Mouse (Mus musculus): ENCODE measurements around the gene Stim1.

Stim1 gene

GRCm38 (mm10) chr7:102300761-102301160 is 33.2 kb downstream of the Stim1 start:
- in situ Hi-C loops (cut with MboI, MseI), result no loop called here

GRCm38 (mm10) chr7:102302471-102302870 is 34.9 kb downstream of the Stim1 start:
- in situ Hi-C loops (cut with MboI, MseI), result no loop called here

GRCm38 (mm10) chr7:102305596-102305995 is 38.0 kb downstream of the Stim1 start:
- in situ Hi-C loops (cut with MboI, MseI), result no loop called here

GRCm38 (mm10) chr7:102310266-102310665 is 42.7 kb downstream of the Stim1 start:
- in situ Hi-C loops (cut with MboI, MseI), result no loop called here

GRCm38 (mm10) chr7:102310821-102311220 is 43.2 kb downstream of the Stim1 start:
- in situ Hi-C loops (cut with MboI, MseI), result no loop called here

- in situ Hi-C loops (cut with MboI, MseI), result no loop called here
Measured at GRCm38 (mm10) chr7:102312840-102313534, 45.4 kb downstream of the Stim1 start.

- in situ Hi-C loops (cut with MboI, MseI), result no loop called here
Measured at GRCm38 (mm10) chr7:102313535-102313863, 45.9 kb downstream of the Stim1 start.

GRCm38 (mm10) chr7:102314107-102314506 is 46.5 kb downstream of the Stim1 start:
- in situ Hi-C loops (cut with MboI, MseI), result no loop called here

- in situ Hi-C loops (cut with MboI, MseI), result no loop called here
Measured at GRCm38 (mm10) chr7:102314908-102315307, 47.3 kb downstream of the Stim1 start.

- in situ Hi-C loops (cut with MboI, MseI), result no loop called here
Measured at GRCm38 (mm10) chr7:102315435-102315834, 47.8 kb downstream of the Stim1 start.

GRCm38 (mm10) chr7:102317583-102318168 is 50.1 kb downstream of the Stim1 start:
- in situ Hi-C loops (cut with MboI, MseI), result no loop called here

GRCm38 (mm10) chr7:102322137-102322536 is 54.5 kb downstream of the Stim1 start:
- in situ Hi-C loops (cut with MboI, MseI), result no loop called here

GRCm38 (mm10) chr7:102326323-102326722 is 58.7 kb downstream of the Stim1 start:
- in situ Hi-C loops (cut with MboI, MseI), result loop anchor here (5.0 kb wide), 1 partner anchor 59 kb away; the partner anchor contains the start of gene Stim1

- in situ Hi-C loops (cut with MboI, MseI), result no loop called here
Measured at GRCm38 (mm10) chr7:102330270-102330669, 62.7 kb downstream of the Stim1 start.

GRCm38 (mm10) chr7:102331476-102331875 is 63.9 kb downstream of the Stim1 start:
- in situ Hi-C loops (cut with MboI, MseI), result no loop called here

- in situ Hi-C loops (cut with MboI, MseI), result no loop called here
Measured at GRCm38 (mm10) chr7:102333741-102334140, 66.1 kb downstream of the Stim1 start.

- in situ Hi-C loops (cut with MboI, MseI), result no loop called here
Measured at GRCm38 (mm10) chr7:102337326-102337725, 69.7 kb downstream of the Stim1 start.

- in situ Hi-C loops (cut with MboI, MseI), result no loop called here
Measured at GRCm38 (mm10) chr7:102337898-102338297, 70.3 kb downstream of the Stim1 start.

- in situ Hi-C loops (cut with MboI, MseI), result no loop called here
Measured at GRCm38 (mm10) chr7:102338956-102339355, 71.3 kb downstream of the Stim1 start.

GRCm38 (mm10) chr7:102345893-102346292 is 78.3 kb downstream of the Stim1 start:
- in situ Hi-C loops (cut with MboI, MseI), result no loop called here

GRCm38 (mm10) chr7:102347327-102347726 is 79.7 kb downstream of the Stim1 start:
- in situ Hi-C loops (cut with MboI, MseI), result no loop called here

- in situ Hi-C loops (cut with MboI, MseI), result no loop called here
Measured at GRCm38 (mm10) chr7:102348681-102349080, 81.1 kb downstream of the Stim1 start.

- in situ Hi-C loops (cut with MboI, MseI), result no loop called here
Measured at GRCm38 (mm10) chr7:102349236-102349635, 81.6 kb downstream of the Stim1 start.

- in situ Hi-C loops (cut with MboI, MseI), result no loop called here
Measured at GRCm38 (mm10) chr7:102353420-102353819, 85.8 kb downstream of the Stim1 start.
